In the genomic region with DNA sequence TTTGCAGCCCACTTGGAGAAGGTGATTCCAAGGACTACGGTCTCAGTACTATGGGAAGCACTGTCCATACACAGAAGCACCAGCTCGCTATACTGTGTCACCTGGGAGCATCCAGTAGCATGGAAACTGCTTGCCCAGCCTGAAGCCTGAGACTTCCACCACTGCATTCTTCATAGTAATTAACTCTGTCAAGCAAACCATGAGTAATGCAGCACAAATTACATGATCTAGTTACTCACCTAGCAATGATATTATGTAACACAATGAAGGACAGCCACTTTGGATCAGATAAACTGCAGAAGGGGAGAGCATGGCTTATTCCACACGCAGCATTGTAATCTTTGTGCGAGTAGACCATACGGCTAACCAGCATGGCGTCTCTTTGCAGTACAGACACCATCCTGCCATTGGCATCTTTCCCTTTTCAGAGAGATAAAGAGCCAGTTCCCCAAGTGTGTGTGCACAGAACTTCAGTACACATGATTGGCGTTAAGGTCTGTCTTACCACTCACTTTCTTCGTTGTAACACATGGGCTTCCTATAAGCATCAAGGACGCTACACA, we compare ENCODE assay signal across 23 mouse cellular contexts.
DNase-seq lines count a peak whose midpoint lies in the region; ATAC-seq and TF ChIP-seq lines count a peak whose summit lies in the region.
"Had no signal": no experiment of that assay in that cellular context is flagged by ENCODE, and none has a peak within 500 bp of the region (broad histone marks: within the 10 kb centered on the region; RNA-seq: fewer than 3 reads in every experiment).

No protein-coding gene starts in this region.

- 91% methylated on average over 9 of the region's 9 CpGs for WGBS in midbrain, postnatal 0 days
- 91% methylated on average over 9 of the region's 9 CpGs for WGBS in midbrain, embryonic 13.5 days

- TF ChIP-seq CTCF in midbrain, postnatal 0 days (IDR thresholded peaks at IDR 0.05): no peak

- ATAC-seq in midbrain, postnatal 0 days (ENCODE audit: low FRiP score): no peak
- no peak for ATAC-seq in midbrain, embryonic 13.5 days
- ATAC-seq: forebrain, embryonic 13.5 days; intestine, embryonic 16.5 days; midbrain, embryonic 16.5 days had no signal

- no peak overlapping the region for H3K9ac ChIP-seq in midbrain, postnatal 0 days (replicated peaks; ENCODE audit: low read length, poor library complexity, severe bottlenecking)
- no peak overlapping the region for H3K9ac ChIP-seq in midbrain, embryonic 13.5 days (replicated peaks)
- H3K9ac ChIP-seq: embryonic facial prominence, embryonic 13.5 days; forebrain, embryonic 13.5 days; hindbrain, embryonic 12.5 days; neural tube, embryonic 15.5 days had no signal

- H3K9me3 ChIP-seq in midbrain, postnatal 0 days (ENCODE audit: low read length): no peaks in the 10 kb centered on the region
- no peaks in the 10 kb centered on the region for H3K9me3 ChIP-seq in midbrain, embryonic 13.5 days
- H3K9me3 ChIP-seq: embryonic facial prominence, embryonic 13.5 days; forebrain, embryonic 13.5 days; hindbrain, embryonic 12.5 days; neural tube, embryonic 15.5 days had no signal

- H3K4me1 ChIP-seq in midbrain, postnatal 0 days (ENCODE audit: insufficient read depth, low read length): no peaks in the 10 kb centered on the region
- H3K4me1 ChIP-seq in midbrain, embryonic 13.5 days (replicated peaks): peaks cover 3% of the 10 kb centered on the region; the same call in 1 of the 2 replicates
- H3K4me1 ChIP-seq: embryonic facial prominence, embryonic 13.5 days; hindbrain, embryonic 12.5 days; neural tube, embryonic 15.5 days had no signal

- no peaks in the 10 kb centered on the region for H3K36me3 ChIP-seq in midbrain, postnatal 0 days (ENCODE audit: insufficient read depth, low read length)
- no peaks in the 10 kb centered on the region for H3K36me3 ChIP-seq in midbrain, embryonic 13.5 days
- H3K36me3 ChIP-seq: embryonic facial prominence, embryonic 13.5 days; hindbrain, embryonic 12.5 days; neural tube, embryonic 15.5 days had no signal

- no peak overlapping the region for H3K27ac ChIP-seq in midbrain, postnatal 0 days (ENCODE audit: low read depth, low read length)
- H3K27ac ChIP-seq in midbrain, embryonic 13.5 days: no peak overlapping the region
- H3K27ac ChIP-seq: embryonic facial prominence, embryonic 13.5 days; forebrain, embryonic 13.5 days; heart, adult 2 months; hindbrain, embryonic 12.5 days; macrophage; neural tube, embryonic 15.5 days; stomach, postnatal 0 days had no signal

- no peak overlapping the region for H3K4me2 ChIP-seq in midbrain, postnatal 0 days (ENCODE audit: low read depth, low read length, poor library complexity, severe bottlenecking)
- no peak overlapping the region for H3K4me2 ChIP-seq in midbrain, embryonic 13.5 days (replicated peaks)
- H3K4me2 ChIP-seq: embryonic facial prominence, embryonic 13.5 days; forebrain, embryonic 13.5 days; hindbrain, embryonic 12.5 days; neural tube, embryonic 15.5 days had no signal

- H3K4me3 ChIP-seq in midbrain, postnatal 0 days (ENCODE audit: low read depth, low read length): no peak overlapping the region
- H3K4me3 ChIP-seq in midbrain, embryonic 13.5 days (replicated peaks): no peak overlapping the region
- H3K4me3 ChIP-seq: embryonic facial prominence, embryonic 13.5 days; forebrain, embryonic 13.5 days; heart, adult 2 months; hindbrain, embryonic 12.5 days; neural tube, embryonic 15.5 days had no signal

- H3K27me3 ChIP-seq in midbrain, postnatal 0 days (ENCODE audit: insufficient read depth, low read length): no peaks in the 10 kb centered on the region
- H3K27me3 ChIP-seq in midbrain, embryonic 13.5 days: no peaks in the 10 kb centered on the region
- H3K27me3 ChIP-seq: embryonic facial prominence, embryonic 13.5 days; forebrain, embryonic 13.5 days; hindbrain, embryonic 12.5 days; neural tube, embryonic 15.5 days had no signal

- DNase-seq in cerebellum, adult 11 months: peak; percentile 28
- DNase-seq in cerebellum, adult 8-10 months: no peak
- peak; percentile 27 for DNase-seq in midbrain, postnatal 0 days (ENCODE audit: low spot score)
- DNase-seq in cerebellum, adult 9-11 months: peak; percentile 70
- no peak for DNase-seq in frontal cortex, postnatal 10 days (ENCODE audit: low spot score in 2 of 2)
- DNase-seq in layer of hippocampus, postnatal 10 days (ENCODE audit: low spot score in 2 of 2): no peak
- DNase-seq in layer of hippocampus, postnatal 14 days (ENCODE audit: low spot score in 2 of 2): no peak
- DNase-seq: adrenal gland, adult 8-10 months; gastrocnemius, postnatal 10 days; heart, adult 2 months; kidney, adult 9 months; kidney, postnatal 14 days; layer of hippocampus, postnatal 36 days; right cerebral cortex, postnatal 14 days had no signal

Comparison
In these comparisons a context has a peak if more than half of its experiments do, and no peak if none do; other contexts are left out.
1. DNase-seq: peak in cerebellum, adult 11 months (single experiment), midbrain, postnatal 0 days (single experiment) and cerebellum, adult 9-11 months (single experiment); none in cerebellum, adult 8-10 months (single experiment), frontal cortex, postnatal 10 days (0 of 2), layer of hippocampus, postnatal 10 days (0 of 2) and layer of hippocampus, postnatal 14 days (0 of 2).